8 mouse cellular contexts compared by ENCODE assay signal in genomic region chr2:32258887-32259533, GRCm38 (mm10). TPM values are rescaled to one million over a fixed set of nuclear protein-coding genes. Genes with fewer than 3 reads are reported as not detected.
DNase-seq lines count a peak whose midpoint lies in the region; ATAC-seq lines count a peak whose summit lies in the region.

No protein-coding gene starts in this region.

- peak overlapping the region; percentile 80 for H3K4me3 ChIP-seq in lung, embryonic 15.5 days
- peak overlapping the region; percentile 70 for H3K4me3 ChIP-seq in forebrain, embryonic 12.5 days (replicated peaks)
- H3K4me3 ChIP-seq in neural tube, embryonic 14.5 days (ENCODE audit: low read depth, low read length): peak overlapping the region; percentile 82

- peak overlapping the region; percentile 87 for H3K9ac ChIP-seq in lung, embryonic 15.5 days
- H3K9ac ChIP-seq in forebrain, embryonic 12.5 days: peak overlapping the region; percentile 69
- H3K9ac ChIP-seq in neural tube, embryonic 14.5 days (replicated peaks; ENCODE audit: low read depth, low read length): peak overlapping the region; percentile 84

- peaks cover 9% of the 10 kb centered on the region for H3K4me1 ChIP-seq in lung, embryonic 15.5 days
- H3K4me1 ChIP-seq in forebrain, embryonic 12.5 days: peaks cover 10% of the 10 kb centered on the region
- H3K4me1 ChIP-seq in neural tube, embryonic 14.5 days (ENCODE audit: control insufficient read depth, insufficient read depth, low read length): peaks cover 7% of the 10 kb centered on the region

- H3K27me3 ChIP-seq in lung, embryonic 15.5 days: no peaks in the 10 kb centered on the region
- no peaks in the 10 kb centered on the region for H3K27me3 ChIP-seq in forebrain, embryonic 12.5 days
- no peaks in the 10 kb centered on the region for H3K27me3 ChIP-seq in neural tube, embryonic 14.5 days (ENCODE audit: control insufficient read depth, insufficient read depth, low read length)

- no peak overlapping the region for H3K27ac ChIP-seq in lung, embryonic 15.5 days
- H3K27ac ChIP-seq in forebrain, embryonic 12.5 days: 0 out of 2 replicates have a peak overlapping the region, but pooled peaks have one; percentile 47
- H3K27ac ChIP-seq in neural tube, embryonic 14.5 days (ENCODE audit: low read depth, low read length): no peak overlapping the region

- WGBS in lung, embryonic 15.5 days: 41% methylated on average over 6 of the region's 6 CpGs
- WGBS in forebrain, embryonic 12.5 days: 63% methylated on average over 6 of the region's 6 CpGs
- WGBS in neural tube, embryonic 14.5 days: 58% methylated on average over 6 of the region's 6 CpGs

- H3K36me3 ChIP-seq in lung, embryonic 15.5 days: peaks cover 27% of the 10 kb centered on the region
- H3K36me3 ChIP-seq in forebrain, embryonic 12.5 days (replicated peaks): peaks cover 42% of the 10 kb centered on the region
- peaks cover 24% of the 10 kb centered on the region for H3K36me3 ChIP-seq in neural tube, embryonic 14.5 days (ENCODE audit: control insufficient read depth, insufficient read depth, low read length)

- H3K4me2 ChIP-seq in lung, embryonic 15.5 days: peak overlapping the region; percentile 59
- peak overlapping the region; percentile 82 for H3K4me2 ChIP-seq in forebrain, embryonic 12.5 days
- peak overlapping the region; percentile 69 for H3K4me2 ChIP-seq in neural tube, embryonic 14.5 days (ENCODE audit: low read depth, low read length)

- H3K9me3 ChIP-seq in lung, embryonic 15.5 days: no peaks in the 10 kb centered on the region
- no peaks in the 10 kb centered on the region for H3K9me3 ChIP-seq in forebrain, embryonic 12.5 days
- H3K9me3 ChIP-seq in neural tube, embryonic 14.5 days (ENCODE audit: control insufficient read depth, low read length): no peaks in the 10 kb centered on the region

- no peak for ATAC-seq in lung, embryonic 15.5 days (ENCODE audit: borderline replicate concordance, extremely low read depth, low FRiP score, low TSS enrichment)
- ATAC-seq in forebrain, embryonic 12.5 days (ENCODE audit: low FRiP score): 0 out of 2 replicates have a peak, but pooled peaks have one; percentile 24
- ATAC-seq in neural tube, embryonic 14.5 days (ENCODE audit: low read depth): no peak

- no peak for DNase-seq in lung, postnatal 25 days (ENCODE audit: low spot score)
- peak; percentile 59 to 86 for DNase-seq in kidney, postnatal 25 days
- DNase-seq in right cerebral cortex, postnatal 36 days (ENCODE audit: low spot score in 2 of 2): no peak
- no peak for DNase-seq in cerebellum, postnatal 10 days
- no peak for DNase-seq in gastrocnemius, postnatal 10 days

RNA-seq across cellular contexts. Expression of gene Uck1, which starts 0.9 kb away (rescaled TPM):
- polyA plus RNA-seq in lung, embryonic 15.5 days (2015; fragmentation: Nextera tagmentation; extraction: Ambion mirVana): 66.6 and 69.9 TPM in 2 replicates
- polyA plus RNA-seq in forebrain, embryonic 12.5 days (2016; fragmentation: Nextera tagmentation; extraction: Ambion mirVana): 76.5 and 78.4 TPM in 2 replicates
- polyA plus RNA-seq in neural tube, embryonic 14.5 days (2014; fragmentation: Nextera tagmentation; extraction: Ambion mirVana): 79.3 and 91.7 TPM in 2 replicates
- 10 to 100 TPM; 18.0 to 20.2 TPM for total RNA-seq in gastrocnemius, postnatal 10 days (2021)

RNA-seq across cellular contexts. Expression of gene Pomt1, which starts 22.6 kb away (rescaled TPM):
- polyA plus RNA-seq in lung, embryonic 15.5 days (2015; fragmentation: Nextera tagmentation; extraction: Ambion mirVana): 19.4 and 24.4 TPM in 2 replicates
- 26.6 and 29.4 TPM in 2 replicates for polyA plus RNA-seq in forebrain, embryonic 12.5 days (2016; fragmentation: Nextera tagmentation; extraction: Ambion mirVana)
- polyA plus RNA-seq in neural tube, embryonic 14.5 days (2014; fragmentation: Nextera tagmentation; extraction: Ambion mirVana): 28.2 and 30.4 TPM in 2 replicates
- total RNA-seq in gastrocnemius, postnatal 10 days (2021): 10 to 100 TPM; 16.0 to 17.2 TPM

RNA-seq across cellular contexts. Expression of gene Golga2, which starts 28.2 kb away (rescaled TPM):
- 22.8 and 24.3 TPM in 2 replicates for polyA plus RNA-seq in lung, embryonic 15.5 days (2015; fragmentation: Nextera tagmentation; extraction: Ambion mirVana)
- 23.0 and 26.5 TPM in 2 replicates for polyA plus RNA-seq in forebrain, embryonic 12.5 days (2016; fragmentation: Nextera tagmentation; extraction: Ambion mirVana)
- polyA plus RNA-seq in neural tube, embryonic 14.5 days (2014; fragmentation: Nextera tagmentation; extraction: Ambion mirVana): 25.4 and 31.7 TPM in 2 replicates
- 10 to 100 TPM; 71.3 to 76.5 TPM for total RNA-seq in gastrocnemius, postnatal 10 days (2021)

RNA-seq across cellular contexts. Expression of gene Swi5, which starts 28.9 kb away (rescaled TPM):
- polyA plus RNA-seq in lung, embryonic 15.5 days (2015; fragmentation: Nextera tagmentation; extraction: Ambion mirVana): 405 and 449 TPM in 2 replicates
- 391 and 397 TPM in 2 replicates for polyA plus RNA-seq in forebrain, embryonic 12.5 days (2016; fragmentation: Nextera tagmentation; extraction: Ambion mirVana)
- polyA plus RNA-seq in neural tube, embryonic 14.5 days (2014; fragmentation: Nextera tagmentation; extraction: Ambion mirVana): 140 and 288 TPM in 2 replicates
- total RNA-seq in gastrocnemius, postnatal 10 days (2021): 100 to 1,000 TPM; 140 to 148 TPM

Comparison
In these comparisons a context has a peak if more than half of its experiments do, and no peak if none do; other contexts are left out.
1. DNase-seq: peak in kidney, postnatal 25 days (2 of 2); none in lung, postnatal 25 days (single experiment), right cerebral cortex, postnatal 36 days (0 of 2), cerebellum, postnatal 10 days (0 of 2) and gastrocnemius, postnatal 10 days (single experiment).
2. Peak in every context shown above with its lines, with median percentiles within 50 percentile points of each other: H3K4me2 ChIP-seq, H3K4me3 ChIP-seq and H3K9ac ChIP-seq.